Mouse (Mus musculus) megakaryocyte-erythroid progenitor cell, adult 5-6 weeks (primary cell): Measurements from ENCODE around the gene Mrgpra3. TPM values are rescaled to one million over a fixed set of nuclear protein-coding genes. Genes with fewer than 3 reads are reported as not detected.

Experiments
- ATAC-seq: replicated peaks from 2 replicates; pipeline ENCODE4 v1.8.0; 2016; ENCODE audit warnings: mild to moderate bottlenecking, inconsistent platforms; ENCODE audit not compliant: severe bottlenecking, poor library complexity, low FRiP score, low TSS enrichment
- total RNA-seq, 2 experiments: library from RNA; stranded (forward) in 1 of 2; stranded (reverse) in 1 of 2; fragments of 200-1000, 215-1000 nt in 1 of 2; fragments of >200 nt in 1 of 2; fragmentation: Nextera tagmentation in 1 of 2; gene quantifications; 2 replicates each; pipeline ENCODE4 v1.2.3; 2014 to 2017

Gene Mrgpra3
- total RNA-seq (2014; fragmentation: Nextera tagmentation) (not detected in 2 replicates), total RNA-seq (2017) (not detected in 2 replicates)

GRCm38 (mm10) chr7:47601272-47601671, at the start of gene Mrgpra3:
Gene Mrgpra3, minus strand, starts transcription at chr7:47601372.
- no peak for ATAC-seq

Other genes with a start within 250 kb of the Mrgpra3 start
- gene Mrgpra1, start 247.1 kb downstream of the Mrgpra3 start, total RNA-seq (2014; fragmentation: Nextera tagmentation): not detected in 2 replicates
- gene Mrgpra1, start 247.1 kb downstream of the Mrgpra3 start, total RNA-seq (2017): not detected in 2 replicates
- gene Mrgpra2a, start 149.2 kb downstream of the Mrgpra3 start, total RNA-seq (2014; fragmentation: Nextera tagmentation): not detected in 2 replicates
- gene Mrgpra2a, start 149.2 kb downstream of the Mrgpra3 start, total RNA-seq (2017): not detected in 2 replicates
- 2.9 TPM in 1 of 2 replicates, not detected in the other for gene Mrgpra2b, start 72.5 kb downstream of the Mrgpra3 start, total RNA-seq (2014; fragmentation: Nextera tagmentation)
- gene Mrgpra2b, start 72.5 kb downstream of the Mrgpra3 start, total RNA-seq (2017): 0.80 and 1.4 TPM in 2 replicates